ENCODE assay signal across 9 mouse cellular contexts in the genomic region with DNA sequence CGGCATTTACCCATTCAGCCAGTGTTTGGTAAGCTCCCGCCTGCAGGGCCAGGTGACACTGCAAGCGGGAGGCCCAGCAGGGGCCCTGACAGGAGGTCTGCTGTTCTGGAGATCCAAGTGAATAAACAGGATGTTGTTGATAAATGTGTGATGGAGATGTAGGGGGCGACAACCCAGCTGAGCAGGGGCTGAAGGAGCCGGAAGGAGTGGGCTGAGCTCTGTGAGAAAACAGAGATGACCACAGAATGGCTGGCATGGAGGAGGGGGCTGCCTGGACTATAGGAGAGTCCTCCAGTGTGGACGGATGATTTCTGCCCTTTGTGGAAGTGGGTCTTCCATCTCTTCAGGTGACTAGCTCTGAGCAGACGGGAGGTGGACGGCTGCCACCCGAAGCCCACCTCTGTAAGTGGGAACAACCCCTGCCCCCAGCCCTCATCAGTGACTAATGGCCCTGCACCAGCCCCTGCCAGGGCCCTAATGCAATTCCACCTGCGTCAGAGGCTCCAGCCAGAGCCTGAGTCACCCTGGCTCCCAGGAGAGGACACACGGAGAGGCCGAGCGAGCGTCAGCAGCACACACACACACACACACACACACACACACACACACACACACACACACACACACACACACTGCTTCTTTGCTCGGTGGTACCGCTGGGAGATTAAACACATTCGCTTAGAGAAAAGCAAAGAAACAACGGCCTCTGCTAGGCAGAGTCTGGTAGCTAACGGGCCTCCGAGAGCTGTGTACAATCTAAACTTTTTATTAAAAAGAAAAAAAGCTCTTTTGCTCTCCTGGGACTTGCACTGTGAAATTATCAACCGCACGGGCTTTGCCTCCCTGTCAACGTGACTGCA. TPM values are rescaled to one million over a fixed set of nuclear protein-coding genes. Genes with fewer than 3 reads are reported as not detected.
DNase-seq lines count a peak whose midpoint lies in the region; ATAC-seq and TF ChIP-seq lines count a peak whose summit lies in the region.
"Had no signal": no experiment of that assay in that cellular context is flagged by ENCODE, and none has a peak within 500 bp of the region (broad histone marks: within the 10 kb centered on the region; RNA-seq: fewer than 3 reads in every experiment).

No protein-coding gene starts in this region.

- no peak for TF ChIP-seq CTCF in embryonic fibroblast, embryonic 13.5 days (IDR thresholded peaks at IDR 0.05; ENCODE audit: borderline replicate concordance, insufficient read depth, low read length)

- peaks cover 6% of the 10 kb centered on the region for H3K4me1 ChIP-seq in embryonic fibroblast, embryonic 13.5 days (ENCODE audit: control insufficient read depth, insufficient read depth, low read length)
- peaks cover 13% of the 10 kb centered on the region for H3K4me1 ChIP-seq in heart, embryonic 16.5 days (ENCODE audit: control insufficient read depth, insufficient read depth, low read length)
- H3K4me1 ChIP-seq in midbrain, embryonic 14.5 days (ENCODE audit: control insufficient read depth, insufficient read depth, low read length), result peaks cover 34% of the 10 kb centered on the region

- TF ChIP-seq POLR2A in embryonic fibroblast, embryonic 13.5 days (IDR thresholded peaks at IDR 0.05; ENCODE audit: low read depth, low read length), result no peak

- H3K27me3 ChIP-seq in heart, embryonic 16.5 days (ENCODE audit: control insufficient read depth, insufficient read depth, low read length), result no peaks in the 10 kb centered on the region
- no peaks in the 10 kb centered on the region for H3K27me3 ChIP-seq in midbrain, embryonic 14.5 days (ENCODE audit: control insufficient read depth, insufficient read depth, low read length)
- H3K27me3 ChIP-seq: CH12.LX had no signal

- H3K9ac ChIP-seq in heart, embryonic 16.5 days (ENCODE audit: low read length), result peak overlapping the region; percentile 30; the same call in 1 of the 2 replicates
- no peak overlapping the region; the same call in 1 of the 2 replicates for H3K9ac ChIP-seq in midbrain, embryonic 14.5 days (replicated peaks; ENCODE audit: low read length)

- H3K27ac ChIP-seq in embryonic fibroblast, embryonic 13.5 days (ENCODE audit: insufficient read depth, low read length), result peak overlapping the region; percentile 1; the same call in 1 of the 2 replicates
- peak overlapping the region; percentile 25; the same call in 1 of the 2 replicates for H3K27ac ChIP-seq in heart, embryonic 16.5 days (ENCODE audit: low read length)
- peak overlapping the region; percentile 79 for H3K27ac ChIP-seq in midbrain, embryonic 14.5 days (replicated peaks; ENCODE audit: low read depth, low read length)

- peak; percentile 33 for DNase-seq in left cerebral cortex, postnatal 4 days
- no peak for DNase-seq in left cerebral cortex, adult 9 months (ENCODE audit: low spot score in 2 of 2)
- peak; percentile 74 for DNase-seq in kidney, postnatal 10 days
- DNase-seq in midbrain, embryonic 14.5 days, result peak; percentile 74
- DNase-seq in layer of hippocampus, adult 9-10 months (ENCODE audit: low spot score), result no peak
- DNase-seq in c-Kit-positive CD71-positive TER-119-positive erythroid progenitor cells, embryonic 14.5 days (ENCODE audit: low spot score), result no peak

- H3K4me3 ChIP-seq in embryonic fibroblast, embryonic 13.5 days (ENCODE audit: insufficient read depth, low read length), result no peak overlapping the region
- no peak overlapping the region for H3K4me3 ChIP-seq in heart, embryonic 16.5 days (ENCODE audit: low read length)
- H3K4me3 ChIP-seq in midbrain, embryonic 14.5 days (replicated peaks; ENCODE audit: low read depth, low read length), result no peak overlapping the region

- peak; percentile 64 for ATAC-seq in heart, embryonic 16.5 days (replicated peaks; ENCODE audit: extremely low read depth, insufficient read depth, low FRiP score)
- ATAC-seq in midbrain, embryonic 14.5 days (ENCODE audit: low FRiP score, low TSS enrichment), result peak; percentile 55; the same call in 1 of the 2 replicates

- peak overlapping the region; percentile 38; the same call in 1 of the 2 replicates for H3K4me2 ChIP-seq in heart, embryonic 16.5 days (ENCODE audit: low read depth, low read length)
- H3K4me2 ChIP-seq in midbrain, embryonic 14.5 days (ENCODE audit: low read length), result peak overlapping the region; percentile 24

- H3K36me3 ChIP-seq in heart, embryonic 16.5 days (ENCODE audit: control insufficient read depth, insufficient read depth), result no peaks in the 10 kb centered on the region
- H3K36me3 ChIP-seq in midbrain, embryonic 14.5 days (ENCODE audit: control insufficient read depth, insufficient read depth, low read length), result no peaks in the 10 kb centered on the region

- intact Hi-C loops in left cerebral cortex, postnatal 4 days (cut with DNase I), result no loop called here

- no peaks in the 10 kb centered on the region for H3K9me3 ChIP-seq in heart, embryonic 16.5 days (replicated peaks; ENCODE audit: control insufficient read depth, low read length)
- H3K9me3 ChIP-seq in midbrain, embryonic 14.5 days (ENCODE audit: control insufficient read depth, low read length), result no peaks in the 10 kb centered on the region

- 20% methylated on average over 23 of the region's 23 CpGs for WGBS in heart, embryonic 16.5 days
- 9% methylated on average over 23 of the region's 23 CpGs for WGBS in midbrain, embryonic 14.5 days

RNA-seq across cellular contexts. Expression of gene Vapb, which starts 52.9 kb away (rescaled TPM):
- total RNA-seq in left cerebral cortex, postnatal 4 days (2021), result 10 to 100 TPM; 84.7 to 94.7 TPM
- polyA plus RNA-seq in embryonic fibroblast, embryonic 13.5 days (2011; ENCODE audit: insufficient read length, low read depth, missing spikeins), result 85.8 and 99.1 TPM in 2 replicates
- 13.3 and 20.7 TPM in 2 replicates for polyA plus RNA-seq in heart, embryonic 16.5 days (2015; fragmentation: Nextera tagmentation; extraction: Ambion mirVana)
- 14.8 and 24.3 TPM in 2 replicates for polyA plus RNA-seq in midbrain, embryonic 14.5 days (2014; fragmentation: Nextera tagmentation; extraction: Ambion mirVana)

Comparison
In these comparisons a context has a peak if more than half of its experiments do, and no peak if none do; other contexts are left out.
1. DNase-seq: peak in left cerebral cortex, postnatal 4 days (single experiment), kidney, postnatal 10 days (single experiment) and midbrain, embryonic 14.5 days (single experiment); none in left cerebral cortex, adult 9 months (0 of 2), layer of hippocampus, adult 9-10 months (single experiment) and c-Kit-positive CD71-positive TER-119-positive erythroid progenitor cells, embryonic 14.5 days (single experiment).
2. H3K27ac ChIP-seq: peak in every context shown above with its lines; median percentile 79 in midbrain, embryonic 14.5 days; 25 in heart, embryonic 16.5 days; 1 in embryonic fibroblast, embryonic 13.5 days.